Comparison of ENCODE assay signal across 13 mouse cellular contexts in the genomic region with DNA sequence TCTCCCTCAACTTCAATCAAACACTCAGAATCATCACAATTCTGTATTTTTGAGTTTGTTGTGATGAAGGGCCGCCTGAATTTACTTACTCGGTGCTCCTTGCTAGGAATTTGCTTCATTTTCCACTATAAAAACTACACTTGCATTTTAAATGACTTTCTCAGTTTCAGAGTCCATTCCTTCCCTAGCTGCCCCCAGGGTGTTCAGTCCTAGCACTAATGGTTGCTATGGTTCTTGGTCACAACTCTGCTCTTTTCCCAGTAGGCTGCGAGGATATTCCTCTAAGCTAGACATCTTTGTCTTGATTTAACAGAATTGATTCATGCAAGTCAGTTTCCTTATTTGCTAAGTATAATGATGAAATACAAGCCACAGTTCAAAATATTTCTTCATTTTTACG.
"Had no signal": no experiment of that assay in that cellular context is flagged by ENCODE, and none has a peak within 500 bp of the region (broad histone marks: within the 10 kb centered on the region; RNA-seq: fewer than 3 reads in every experiment).

No protein-coding gene starts in this region.

- H3K4me3 ChIP-seq: intestine, embryonic 15.5 days; layer of hippocampus, adult 2 months; limb, embryonic 13.5 days; midbrain, embryonic 13.5 days; neural tube, embryonic 12.5 days; stomach, embryonic 15.5 days had no signal

- H3K4me1 ChIP-seq: intestine, embryonic 15.5 days; limb, embryonic 13.5 days; neural tube, embryonic 12.5 days; stomach, embryonic 15.5 days had no signal

- H3K9me3 ChIP-seq: intestine, embryonic 15.5 days; limb, embryonic 13.5 days; midbrain, embryonic 13.5 days; neural tube, embryonic 12.5 days; stomach, embryonic 15.5 days had no signal

- DNase-seq: left cerebral cortex, postnatal 4 days; lung, adult 18-20 months; lung, postnatal 36 days; right cerebral cortex, postnatal 4 days; spleen, adult 18-20 months; thymus, postnatal 36 days had no signal

- H3K36me3 ChIP-seq: intestine, embryonic 15.5 days; limb, embryonic 13.5 days; midbrain, embryonic 13.5 days; neural tube, embryonic 12.5 days; stomach, embryonic 15.5 days had no signal

- H3K27me3 ChIP-seq: intestine, embryonic 15.5 days; limb, embryonic 13.5 days; midbrain, embryonic 13.5 days; neural tube, embryonic 12.5 days; stomach, embryonic 15.5 days had no signal

- H3K27ac ChIP-seq: intestine, embryonic 15.5 days; layer of hippocampus, adult 2 months; limb, embryonic 13.5 days; liver, embryonic 14.5 days; midbrain, embryonic 13.5 days; neural tube, embryonic 12.5 days; stomach, embryonic 15.5 days had no signal
